In the genomic region with DNA sequence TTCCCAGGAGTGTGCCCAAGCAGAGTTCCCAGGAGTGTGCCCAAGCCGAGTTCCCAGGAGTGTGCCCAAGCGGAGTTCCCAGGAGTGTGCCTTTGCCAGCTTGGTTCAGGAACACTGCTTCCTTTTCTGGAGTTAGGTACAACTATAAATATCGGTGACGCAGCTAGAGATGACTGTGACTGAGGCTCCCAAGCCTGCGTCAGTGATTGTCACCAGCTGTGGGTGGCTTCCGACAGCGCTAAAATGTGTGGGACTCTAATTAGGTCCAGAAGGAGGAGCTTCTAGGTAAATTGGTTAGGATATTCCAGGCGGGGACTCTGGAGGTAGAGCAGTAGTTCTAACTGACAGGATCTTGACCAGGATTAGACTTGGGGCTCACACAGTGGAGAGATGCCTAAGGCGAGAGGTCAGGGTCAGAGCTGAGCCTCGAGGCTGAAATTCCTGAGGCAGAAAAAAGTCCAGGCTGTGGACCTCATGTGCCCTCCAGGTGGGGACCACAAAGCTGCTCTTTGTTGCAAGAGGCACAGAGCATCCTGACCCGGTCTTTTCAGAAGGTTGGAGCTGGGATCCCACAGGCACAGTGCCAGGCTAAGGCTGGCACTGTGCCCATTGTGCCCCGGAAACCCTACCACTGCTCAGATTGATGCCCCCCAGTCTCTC, we compare ENCODE assay signal across 8 mouse cellular contexts. TPM values are rescaled to one million over a fixed set of nuclear protein-coding genes. Genes with fewer than 3 reads are reported as not detected.
DNase-seq lines count a peak whose midpoint lies in the region; ATAC-seq and TF ChIP-seq lines count a peak whose summit lies in the region.

No protein-coding gene starts in this region.

- no peaks in the 10 kb centered on the region for H3K9me3 ChIP-seq in heart, postnatal 0 days (replicated peaks; ENCODE audit: control insufficient read depth, low read length)

- peak; percentile 9 for TF ChIP-seq POLR2A in kidney, adult 2 months (IDR thresholded peaks at IDR 0.05; ENCODE audit: low read depth, low read length)

- peak overlapping the region; percentile 26 for H3K27ac ChIP-seq in kidney, adult 2 months (ENCODE audit: insufficient read depth, low read depth, low read length)
- peak overlapping the region; percentile 55 for H3K27ac ChIP-seq in brown adipose tissue, adult 24 weeks (replicated peaks; ENCODE audit: low read depth, low read length)
- peak overlapping the region; percentile 92 for H3K27ac ChIP-seq in heart, postnatal 0 days (ENCODE audit: low read depth)

- H3K36me3 ChIP-seq in kidney, adult 2 months (ENCODE audit: control insufficient read depth, insufficient read depth, low read length): peaks cover 5% of the 10 kb centered on the region; the same call in 1 of the 2 replicates
- H3K36me3 ChIP-seq in heart, postnatal 0 days (replicated peaks; ENCODE audit: control insufficient read depth, insufficient read depth, low read length): 0 out of 2 replicates have a peak, but pooled peaks cover 6% of the 10 kb centered on the region

- DNase-seq in kidney, adult 2 months: peak; percentile 71
- DNase-seq in kidney, postnatal 14 days: no peak
- DNase-seq in 3T3-L1 (ENCODE audit: low read depth, low spot score): peak; percentile 60
- DNase-seq in heart, postnatal 0 days (ENCODE audit: low spot score): peak; percentile 96
- DNase-seq in right cerebral cortex, postnatal 25 days: peak; percentile 77
- no peak for DNase-seq in urinary bladder, adult 2 months (ENCODE audit: low spot score)

- H3K9ac ChIP-seq in heart, postnatal 0 days (replicated peaks; ENCODE audit: low read depth, low read length): peak overlapping the region; percentile 53

- peak; percentile 91 for TF ChIP-seq EP300 in heart, postnatal 0 days (IDR thresholded peaks at IDR 0.05; ENCODE audit: low read depth)

- no peaks in the 10 kb centered on the region for H3K27me3 ChIP-seq in kidney, adult 2 months (replicated peaks; ENCODE audit: control insufficient read depth, insufficient read depth, low read length)
- no peaks in the 10 kb centered on the region for H3K27me3 ChIP-seq in heart, postnatal 0 days (ENCODE audit: control insufficient read depth, insufficient read depth, low read length)

- peak; percentile 82 for ATAC-seq in heart, postnatal 0 days (ENCODE audit: insufficient read depth, low read depth)
- no peak for ATAC-seq in granulocyte monocyte progenitor cell, adult 5-6 weeks (replicated peaks; ENCODE audit: poor library complexity, severe bottlenecking)

- peak overlapping the region; percentile 31 for H3K4me2 ChIP-seq in heart, postnatal 0 days (ENCODE audit: low read depth, low read length)

- 15% methylated on average over 12 of the region's 12 CpGs for WGBS in kidney, adult 2 months
- 25% methylated on average over 12 of the region's 12 CpGs for WGBS in heart, postnatal 0 days

- no peak for TF ChIP-seq CTCF in kidney, adult 2 months (conservative IDR thresholded peaks at IDR 0.05; ENCODE audit: insufficient read depth, insufficient read length, low read depth, low read length)
- TF ChIP-seq CTCF in heart, postnatal 0 days (IDR thresholded peaks at IDR 0.05; ENCODE audit: low read depth): no peak

- no peak overlapping the region for H3K4me3 ChIP-seq in kidney, adult 2 months (ENCODE audit: insufficient read depth, low read depth, low read length)
- no peak overlapping the region for H3K4me3 ChIP-seq in brown adipose tissue, adult 24 weeks (ENCODE audit: insufficient read depth, low read depth, low read length)
- H3K4me3 ChIP-seq in heart, postnatal 0 days (ENCODE audit: low read depth, low read length): peak overlapping the region; percentile 23

- H3K4me1 ChIP-seq in kidney, adult 2 months (ENCODE audit: control insufficient read depth, insufficient read depth, low read length): peaks cover 37% of the 10 kb centered on the region
- peaks cover 28% of the 10 kb centered on the region for H3K4me1 ChIP-seq in brown adipose tissue, adult 24 weeks (ENCODE audit: control insufficient read depth, insufficient read depth, insufficient read length, low read length)
- H3K4me1 ChIP-seq in heart, postnatal 0 days (ENCODE audit: control insufficient read depth, insufficient read depth): peaks cover 70% of the 10 kb centered on the region

RNA-seq across cellular contexts. Expression of gene Scyl1, which starts 51.1 kb away (rescaled TPM):
- polyA plus RNA-seq in kidney, adult 2 months (2012; rRNA removed): 107 and 134 TPM in 2 replicates
- polyA plus RNA-seq in brown adipose tissue, adult 24 weeks (2012; ENCODE audit: insufficient read depth, insufficient read length, missing spikeins): 49.2 and 54.3 TPM in 2 replicates
- total RNA-seq in heart, postnatal 0 days (2014; rRNA removed; ENCODE audit: low replicate concordance): 78.0 and 82.4 TPM in 2 replicates
- polyA plus RNA-seq in heart, postnatal 0 days (2015; fragmentation: Nextera tagmentation; extraction: Ambion mirVana): 46.1 and 47.1 TPM in 2 replicates
- 40.9 and 47.7 TPM in 2 replicates for total RNA-seq in granulocyte monocyte progenitor cell, adult 5-6 weeks (2014; fragmentation: Nextera tagmentation)
- total RNA-seq in granulocyte monocyte progenitor cell, adult 5-6 weeks (2017): 22.8 and 23.3 TPM in 2 replicates
- polyA plus RNA-seq in urinary bladder, adult 2 months (2012; rRNA removed): 104 and 123 TPM in 2 replicates

RNA-seq across cellular contexts. Expression of gene Frmd8, which starts 52.8 kb away (rescaled TPM):
- polyA plus RNA-seq in kidney, adult 2 months (2012; rRNA removed): 18.5 and 23.1 TPM in 2 replicates
- polyA plus RNA-seq in brown adipose tissue, adult 24 weeks (2012; ENCODE audit: insufficient read depth, insufficient read length, missing spikeins): 6.6 and 7.0 TPM in 2 replicates
- total RNA-seq in heart, postnatal 0 days (2014; rRNA removed; ENCODE audit: low replicate concordance): 29.1 and 53.8 TPM in 2 replicates
- polyA plus RNA-seq in heart, postnatal 0 days (2015; fragmentation: Nextera tagmentation; extraction: Ambion mirVana): 12.8 and 14.9 TPM in 2 replicates
- total RNA-seq in granulocyte monocyte progenitor cell, adult 5-6 weeks (2014; fragmentation: Nextera tagmentation): 17.9 and 25.4 TPM in 2 replicates
- 19.0 and 28.4 TPM in 2 replicates for total RNA-seq in granulocyte monocyte progenitor cell, adult 5-6 weeks (2017)
- polyA plus RNA-seq in urinary bladder, adult 2 months (2012; rRNA removed): 20.7 and 21.6 TPM in 2 replicates

RNA-seq across cellular contexts. Expression of gene Slc25a45, which starts 55.3 kb away (rescaled TPM):
- 52.7 and 63.4 TPM in 2 replicates for polyA plus RNA-seq in kidney, adult 2 months (2012; rRNA removed)
- 2.3 and 2.4 TPM in 2 replicates for polyA plus RNA-seq in brown adipose tissue, adult 24 weeks (2012; ENCODE audit: insufficient read depth, insufficient read length, missing spikeins)
- 3.1 and 4.8 TPM in 2 replicates for total RNA-seq in heart, postnatal 0 days (2014; rRNA removed; ENCODE audit: low replicate concordance)
- polyA plus RNA-seq in heart, postnatal 0 days (2015; fragmentation: Nextera tagmentation; extraction: Ambion mirVana): 2.8 and 2.9 TPM in 2 replicates
- total RNA-seq in granulocyte monocyte progenitor cell, adult 5-6 weeks (2014; fragmentation: Nextera tagmentation): 38.2 and 44.5 TPM in 2 replicates
- 35.5 and 35.6 TPM in 2 replicates for total RNA-seq in granulocyte monocyte progenitor cell, adult 5-6 weeks (2017)
- polyA plus RNA-seq in urinary bladder, adult 2 months (2012; rRNA removed): 19.2 and 25.1 TPM in 2 replicates

Comparison
In these comparisons a context has a peak if more than half of its experiments do, and no peak if none do; other contexts are left out.
1. DNase-seq: peak in kidney, adult 2 months (single experiment), 3T3-L1 (single experiment), heart, postnatal 0 days (single experiment) and right cerebral cortex, postnatal 25 days (single experiment); none in kidney, postnatal 14 days (single experiment) and urinary bladder, adult 2 months (single experiment).
2. H3K27ac ChIP-seq: peak in every context shown above with its lines; median percentile 92 in heart, postnatal 0 days; 55 in brown adipose tissue, adult 24 weeks; 26 in kidney, adult 2 months.